Mouse (Mus musculus) limb, embryonic 10.5 days (tissue): Measurements from ENCODE around the gene Adam15. TPM values are rescaled to one million over a fixed set of nuclear protein-coding genes. Genes with fewer than 3 reads are reported as not detected.
A peak's percentile ranks its signal among the peaks of the same experiment; 100 is the strongest.

Experiments
- DNase-seq: peaks from one replicate; pipeline ENCODE4 v3.0.0-alpha.2; 2017; ENCODE audit warnings: low spot score
- H3K27ac ChIP-seq: fragments of 300-500 bp; sonication (generic); 2 replicates; pipeline ENCODE4 v1.5.1; 2016; ENCODE audit warnings: mild to moderate bottlenecking
- H3K27me3 ChIP-seq: fragments of 300-500 bp; sonication (generic); 2 replicates; pipeline ENCODE4 v1.6.1; 2016; ENCODE audit warnings: low read depth, mild to moderate bottlenecking; ENCODE audit not compliant: poor library complexity, severe bottlenecking
- H3K36me3 ChIP-seq: fragments of 300-500 bp; sonication (generic); 2 replicates; pipeline ENCODE4 v1.6.1; 2016; ENCODE audit warnings: mild to moderate bottlenecking, moderate library complexity
- H3K4me1 ChIP-seq: fragments of 300-500 bp; sonication (generic); 2 replicates; pipeline ENCODE4 v1.6.1; 2016
- H3K4me3 ChIP-seq: fragments of 300-500 bp; sonication (generic); 2 replicates; pipeline ENCODE4 v1.5.1; 2016; ENCODE audit warnings: mild to moderate bottlenecking, moderate library complexity
- H3K9me3 ChIP-seq: fragments of 300-500 bp; sonication (generic); replicated peaks from 2 replicates; pipeline ENCODE4 v1.6.1; 2016; ENCODE audit warnings: mild to moderate bottlenecking
- WGBS: fragments of 180-500 bp; shearing (Covaris S2); methylation state at CpG from one replicate; pipeline ENCODE4 v1.1.7; 2016; 5-methylcytosine and 5-hydroxymethylcytosine counted together
- polyA plus RNA-seq: library from polyadenylated mRNA; unstranded; fragments of >200 nt; fragmentation: Nextera tagmentation; extraction: Ambion mirVana; gene quantifications from 2 replicates; pipeline ENCODE4 v1.2.1, GENCODE M21; 2016

The Adam15 gene
- polyA plus RNA-seq, 1 experiment from 2014 or later: 29.4 TPM

- H3K9me3 ChIP-seq: no peaks in the 10 kb centered on the region
- H3K36me3 ChIP-seq: no peaks in the 10 kb centered on the region
- peaks cover 58% of the 10 kb centered on the region for H3K27me3 ChIP-seq
- peaks cover 66% of the 10 kb centered on the region for H3K4me1 ChIP-seq
- H3K27ac ChIP-seq: peak overlapping the region; percentile 89
- peak; percentile 71 for DNase-seq
- under 1% methylated on average over 66 of the region's 66 CpGs for WGBS
- peak overlapping the region; percentile 79 for H3K4me3 ChIP-seq
Observed at GRCm38 (mm10) chr3:89321183-89322130, 28.3 kb downstream of the Adam15 start.

DNA sequence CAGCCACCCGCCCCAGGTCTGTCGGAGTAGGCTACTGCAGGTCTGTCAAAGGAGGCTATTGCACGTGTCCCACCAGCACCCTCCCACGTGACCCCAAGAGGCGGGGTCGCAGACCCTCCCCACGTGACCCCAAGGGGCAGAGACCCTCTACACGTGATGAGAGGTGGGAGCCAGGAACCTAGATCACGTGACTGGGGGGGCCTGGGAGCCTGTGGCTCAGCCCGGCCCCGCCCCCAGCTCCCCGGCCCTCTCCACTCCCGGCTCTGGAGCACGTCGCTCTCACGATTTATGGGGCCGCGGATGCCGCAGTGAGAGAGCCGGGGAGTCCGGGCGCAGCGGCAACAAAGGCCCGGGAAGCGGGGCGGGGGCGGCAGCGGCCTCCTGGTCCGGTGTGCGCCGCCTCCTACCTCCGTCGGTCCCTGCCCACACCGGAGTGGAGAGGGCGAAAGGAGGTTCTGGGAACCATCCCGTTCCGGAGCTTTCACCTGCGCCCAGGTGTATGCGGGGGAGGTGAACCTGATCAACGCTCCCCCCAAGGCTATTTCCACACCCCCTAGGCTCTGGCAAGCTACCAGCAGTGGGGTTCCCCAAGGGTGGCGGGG is 29.1 kb downstream of the Adam15 start:
- peak; percentile 93 for DNase-seq
- no peaks in the 10 kb centered on the region for H3K36me3 ChIP-seq
- H3K9me3 ChIP-seq: no peaks in the 10 kb centered on the region
- H3K27me3 ChIP-seq: peaks cover 64% of the 10 kb centered on the region
- H3K4me1 ChIP-seq: peaks cover 72% of the 10 kb centered on the region
- H3K27ac ChIP-seq: peak overlapping the region; percentile 89
- H3K4me3 ChIP-seq: peak overlapping the region; percentile 79
- 1% methylated on average over 41 of the region's 41 CpGs for WGBS

- Histone ChIP-seq H3K9me3 (no peaks in the 10 kb centered on the region), H3K36me3 (0 out of 2 replicates have a peak, but pooled peaks cover 3% of the 10 kb centered on the region), H3K27me3 (peaks cover 65% of the 10 kb centered on the region), H3K27ac (peak overlapping the region; percentile 89), H3K4me1 (peaks cover 81% of the 10 kb centered on the region), H3K4me3 (peak overlapping the region; percentile 79)
- peak; percentile 65 for DNase-seq
- WGBS: 5% methylated on average over 58 of the region's 58 CpGs
Observed at GRCm38 (mm10) chr3:89319591-89320350, 30.0 kb downstream of the Adam15 start.

GRCm38 (mm10) chr3:89318971-89319590 is 30.7 kb downstream of the Adam15 start:
- Histone ChIP-seq H3K4me1 (peaks cover 86% of the 10 kb centered on the region), H3K27ac (peak overlapping the region; percentile 82)
- no peak for DNase-seq

GRCm38 (mm10) chr3:89318316-89318715 is 31.5 kb downstream of the Adam15 start:
- Histone ChIP-seq H3K36me3 (peaks cover 7% of the 10 kb centered on the region; the same call in 1 of the 2 replicates), H3K9me3 (no peaks in the 10 kb centered on the region), H3K4me3 (no peak overlapping the region), H3K27ac (peak overlapping the region; percentile 14; the same call in 1 of the 2 replicates), H3K27me3 (peaks cover 61% of the 10 kb centered on the region), H3K4me1 (peaks cover 85% of the 10 kb centered on the region)
- no peak for DNase-seq
- WGBS: 68% methylated on average over 8 of the region's 8 CpGs

More at GRCm38 (mm10) chr3:89318971-89319590, 30.7 kb downstream of the Adam15 start:
- Histone ChIP-seq H3K4me3 (peak overlapping the region; percentile 79), H3K9me3 (no peaks in the 10 kb centered on the region), H3K27me3 (peaks cover 65% of the 10 kb centered on the region), H3K36me3 (peaks cover 7% of the 10 kb centered on the region; the same call in 1 of the 2 replicates)
- WGBS: 10% methylated on average over 21 of the region's 21 CpGs

GRCm38 (mm10) chr3:89317246-89317645 is 32.5 kb downstream of the Adam15 start:
- Histone ChIP-seq H3K27me3 (peaks cover 57% of the 10 kb centered on the region), H3K27ac (0 out of 2 replicates have a peak overlapping the region, but pooled peaks have one; percentile 32), H3K4me1 (peaks cover 74% of the 10 kb centered on the region), H3K4me3 (peak overlapping the region; percentile 23), H3K36me3 (peaks cover 7% of the 10 kb centered on the region; the same call in 1 of the 2 replicates), H3K9me3 (no peaks in the 10 kb centered on the region)
- 66% methylated on average over 6 of the region's 6 CpGs for WGBS
- DNase-seq: no peak

DNA sequence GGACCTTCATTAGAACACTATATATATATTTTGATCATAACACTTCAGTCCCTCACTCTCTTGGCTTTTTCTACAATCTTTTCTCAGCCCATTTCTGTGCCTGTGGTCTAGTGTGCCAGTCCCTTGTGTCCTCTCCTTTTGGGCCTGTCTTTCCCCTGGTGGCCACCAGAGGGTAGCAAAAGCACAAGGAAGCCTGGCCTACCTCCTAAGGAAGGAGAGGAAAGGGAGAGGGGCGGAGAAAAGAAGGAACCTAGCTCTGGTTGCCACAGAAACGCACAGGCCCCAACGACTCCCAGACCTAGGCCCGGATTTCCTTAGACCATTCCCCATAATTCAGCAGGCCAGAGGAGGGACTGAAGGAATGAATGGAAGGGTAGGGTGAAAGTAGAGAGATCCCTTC is 33.0 kb downstream of the Adam15 start:
- Histone ChIP-seq H3K27me3 (peaks cover 55% of the 10 kb centered on the region), H3K4me1 (peaks cover 70% of the 10 kb centered on the region), H3K4me3 (peak overlapping the region; percentile 23), H3K27ac (0 out of 2 replicates have a peak overlapping the region, but pooled peaks have one; percentile 32), H3K9me3 (no peaks in the 10 kb centered on the region), H3K36me3 (peaks cover 7% of the 10 kb centered on the region; the same call in 1 of the 2 replicates)
- peak; percentile 83 for DNase-seq
- WGBS: 0% methylated on average over 4 of the region's 4 CpGs

- Histone ChIP-seq H3K36me3 (peaks cover 7% of the 10 kb centered on the region; the same call in 1 of the 2 replicates), H3K4me3 (peak overlapping the region; percentile 51), H3K4me1 (peaks cover 64% of the 10 kb centered on the region), H3K9me3 (no peaks in the 10 kb centered on the region), H3K27ac (peak overlapping the region; percentile 82), H3K27me3 (peaks cover 48% of the 10 kb centered on the region)
- WGBS: 16% methylated on average over 40 of the region's 40 CpGs
- no peak for DNase-seq
Observed at GRCm38 (mm10) chr3:89315930-89316831, 33.6 kb downstream of the Adam15 start.

- no peaks in the 10 kb centered on the region for H3K9me3 ChIP-seq
- H3K27ac ChIP-seq: peak overlapping the region; percentile 82
- peaks cover 40% of the 10 kb centered on the region for H3K27me3 ChIP-seq
- peak overlapping the region; percentile 51 for H3K4me3 ChIP-seq
- 7% methylated on average over 26 of the region's 26 CpGs for WGBS
- peaks cover 56% of the 10 kb centered on the region for H3K4me1 ChIP-seq
- peak; percentile 95 for DNase-seq
- H3K36me3 ChIP-seq: peaks cover 7% of the 10 kb centered on the region; the same call in 1 of the 2 replicates
Observed at GRCm38 (mm10) chr3:89315195-89315929, 34.4 kb downstream of the Adam15 start.

- peaks cover 34% of the 10 kb centered on the region for H3K27me3 ChIP-seq
- no peak for DNase-seq
- peaks cover 7% of the 10 kb centered on the region; the same call in 1 of the 2 replicates for H3K36me3 ChIP-seq
- H3K9me3 ChIP-seq: no peaks in the 10 kb centered on the region
- peaks cover 50% of the 10 kb centered on the region for H3K4me1 ChIP-seq
- WGBS: 48% methylated on average over 2 of the region's 2 CpGs
- peak overlapping the region; percentile 51; the same call in 1 of the 2 replicates for H3K4me3 ChIP-seq
- H3K27ac ChIP-seq: peak overlapping the region; percentile 82
Observed at GRCm38 (mm10) chr3:89314791-89315190, 35.0 kb downstream of the Adam15 start.

DNA sequence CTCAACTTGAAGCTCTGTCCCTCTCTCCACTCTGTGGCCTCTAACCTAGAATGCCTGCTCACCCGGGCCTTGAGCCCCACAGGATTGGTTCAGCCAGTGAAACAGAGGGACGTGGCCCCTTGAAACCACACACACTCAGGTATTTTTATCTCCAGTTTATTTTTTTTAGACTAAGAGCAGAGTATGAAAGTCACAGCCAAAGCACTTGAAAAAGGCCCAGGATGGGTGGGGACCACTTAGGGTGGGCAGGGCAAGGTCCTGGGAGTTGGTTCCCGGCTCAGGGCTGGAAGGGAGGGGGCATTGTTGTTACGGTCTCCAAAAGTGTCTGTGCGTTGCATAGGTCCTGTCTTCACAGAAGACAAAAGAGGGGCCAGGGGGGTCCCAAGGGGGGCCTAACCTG is 35.5 kb downstream of the Adam15 start:
- WGBS: 82% methylated on average over 5 of the region's 5 CpGs
- H3K4me3 ChIP-seq: no peak overlapping the region

More for the DNA sequence above, 35.5 kb downstream of the Adam15 start:
- peaks cover 7% of the 10 kb centered on the region; the same call in 1 of the 2 replicates for H3K36me3 ChIP-seq
- DNase-seq: no peak
- H3K27me3 ChIP-seq: peaks cover 30% of the 10 kb centered on the region
- no peaks in the 10 kb centered on the region for H3K9me3 ChIP-seq
- H3K27ac ChIP-seq: no peak overlapping the region
- H3K4me1 ChIP-seq: peaks cover 45% of the 10 kb centered on the region
